10 mouse cellular contexts compared by ENCODE assay signal in the genomic region with DNA sequence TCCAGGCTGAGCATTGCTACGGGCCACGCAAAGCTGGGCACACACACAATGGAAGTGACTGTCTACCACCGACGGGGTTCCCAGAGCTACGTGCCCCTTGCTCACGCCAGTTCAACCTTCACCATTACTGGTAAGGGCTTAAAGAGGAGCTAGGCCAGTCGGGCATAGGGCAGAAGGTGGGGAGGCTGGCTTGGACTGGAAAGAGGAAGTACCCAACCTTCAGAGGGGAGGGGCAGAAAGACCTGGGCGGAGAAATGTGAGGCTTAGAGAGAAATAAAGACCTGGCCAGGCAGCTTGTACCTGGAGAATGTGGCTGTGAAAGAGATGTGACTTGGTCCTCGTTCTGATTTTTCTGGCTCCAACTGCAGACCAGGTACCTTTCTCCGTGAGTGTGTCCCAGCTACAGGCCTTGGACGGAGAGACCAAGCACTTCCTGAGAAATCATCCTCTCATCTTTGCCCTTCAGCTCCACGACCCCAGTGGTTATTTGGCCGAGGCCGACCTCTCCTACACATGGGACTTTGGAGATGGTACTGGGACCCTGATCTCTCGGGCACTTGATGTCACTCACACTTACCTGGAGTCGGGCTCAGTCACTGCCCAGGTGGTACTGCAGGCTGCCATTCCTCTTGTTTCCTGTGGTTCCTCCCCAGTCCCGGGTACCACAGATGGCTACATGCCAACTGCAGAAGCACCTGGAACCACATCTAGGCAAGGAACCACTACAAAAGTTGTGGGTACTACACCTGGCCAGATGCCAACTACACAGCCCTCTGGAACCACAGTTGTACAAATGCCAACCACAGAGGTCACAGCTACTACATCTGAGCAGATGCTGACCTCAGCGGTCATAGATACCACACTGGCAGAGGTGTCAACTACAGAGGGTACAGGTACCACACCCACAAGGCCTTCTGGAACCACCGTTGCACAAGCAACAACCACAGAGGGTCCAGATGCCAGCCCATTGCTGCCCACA. TPM values are rescaled to one million over a fixed set of nuclear protein-coding genes. Genes with fewer than 3 reads are reported as not detected.
DNase-seq lines count a peak whose midpoint lies in the region; ATAC-seq lines count a peak whose summit lies in the region.
"Had no signal": no experiment of that assay in that cellular context is flagged by ENCODE, and none has a peak within 500 bp of the region (broad histone marks: within the 10 kb centered on the region; RNA-seq: fewer than 3 reads in every experiment).

No protein-coding gene starts in this region.

- no peak overlapping the region for H3K4me2 ChIP-seq in lung, embryonic 16.5 days (ENCODE audit: low read depth, low read length)
- H3K4me2 ChIP-seq: embryonic facial prominence, embryonic 13.5 days; midbrain, embryonic 12.5 days had no signal

- H3K9me3 ChIP-seq in lung, embryonic 16.5 days (ENCODE audit: control insufficient read depth, low read length) = no peaks in the 10 kb centered on the region
- H3K9me3 ChIP-seq: embryonic facial prominence, embryonic 13.5 days; midbrain, embryonic 12.5 days had no signal

- no peaks in the 10 kb centered on the region for H3K27me3 ChIP-seq in lung, embryonic 16.5 days (ENCODE audit: control insufficient read depth, insufficient read depth, low read depth, low read length)
- H3K27me3 ChIP-seq: embryonic facial prominence, embryonic 13.5 days had no signal

- H3K4me1 ChIP-seq in lung, embryonic 16.5 days (replicated peaks; ENCODE audit: control insufficient read depth, insufficient read depth, low read length) = no peaks in the 10 kb centered on the region
- H3K4me1 ChIP-seq: embryonic facial prominence, embryonic 13.5 days; midbrain, embryonic 12.5 days had no signal

- 0 out of 2 replicates have a peak, but pooled peaks cover 2% of the 10 kb centered on the region for H3K36me3 ChIP-seq in lung, embryonic 16.5 days (ENCODE audit: control insufficient read depth, insufficient read depth, low read length)
- H3K36me3 ChIP-seq: midbrain, embryonic 12.5 days had no signal

- ATAC-seq in lung, embryonic 16.5 days (ENCODE audit: low read depth) = peak; percentile 28; the same call in 1 of the 2 replicates

- 83% methylated on average over 19 of the region's 19 CpGs for WGBS in lung, embryonic 16.5 days

- no peak overlapping the region for H3K4me3 ChIP-seq in lung, embryonic 16.5 days (ENCODE audit: low read length)
- H3K4me3 ChIP-seq: embryonic facial prominence, embryonic 13.5 days; midbrain, embryonic 12.5 days had no signal

- DNase-seq in CD4-positive helper T cell, adult 2 months (ENCODE audit: low read depth, low spot score) = peak; percentile 89
- DNase-seq in MEL-GATA-1-ER (ENCODE audit: extremely low read depth, low read depth) = peak; percentile 66
- peak; percentile 35 to 76 for DNase-seq in spleen, postnatal 4 days (ENCODE audit: low spot score in 2 of 2)
- no peak for DNase-seq in layer of hippocampus, adult 9-11 months
- no peak for DNase-seq in adipocyte (ENCODE audit: low spot score)
- no peak for DNase-seq in cerebellum, postnatal 36 days
- no peak for DNase-seq in layer of hippocampus, adult 9-10 months (ENCODE audit: low spot score)

- H3K9ac ChIP-seq in lung, embryonic 16.5 days (ENCODE audit: low read length) = no peak overlapping the region
- H3K9ac ChIP-seq: embryonic facial prominence, embryonic 13.5 days; midbrain, embryonic 12.5 days had no signal

- H3K27ac ChIP-seq in lung, embryonic 16.5 days (ENCODE audit: low read length) = no peak overlapping the region
- H3K27ac ChIP-seq: embryonic facial prominence, embryonic 13.5 days; midbrain, embryonic 12.5 days had no signal

RNA-seq across cellular contexts. Expression of a gene that starts 11.0 kb away (rescaled TPM):
- polyA plus RNA-seq in lung, embryonic 16.5 days (2015; fragmentation: Nextera tagmentation; extraction: Ambion mirVana) = 101 and 105 TPM in 2 replicates

RNA-seq across cellular contexts. Expression of a gene that starts 11.9 kb away (rescaled TPM):
- 2.1 and 2.2 TPM in 2 replicates for polyA plus RNA-seq in lung, embryonic 16.5 days (2015; fragmentation: Nextera tagmentation; extraction: Ambion mirVana)

RNA-seq across cellular contexts. Expression of a gene that starts 19.8 kb away (rescaled TPM):
- 87.9 and 90.6 TPM in 2 replicates for polyA plus RNA-seq in lung, embryonic 16.5 days (2015; fragmentation: Nextera tagmentation; extraction: Ambion mirVana)

RNA-seq across cellular contexts. Expression of a gene that starts 28.8 kb away (rescaled TPM):
- polyA plus RNA-seq in lung, embryonic 16.5 days (2015; fragmentation: Nextera tagmentation; extraction: Ambion mirVana) = 12.2 and 13.9 TPM in 2 replicates

RNA-seq across cellular contexts. Expression of a gene that starts 31.8 kb away (rescaled TPM):
- polyA plus RNA-seq in lung, embryonic 16.5 days (2015; fragmentation: Nextera tagmentation; extraction: Ambion mirVana) = 32.7 and 35.1 TPM in 2 replicates

Comparison
In these comparisons a context has a peak if more than half of its experiments do, and no peak if none do; other contexts are left out.
1. DNase-seq: peak in CD4-positive helper T cell, adult 2 months (single experiment), MEL-GATA-1-ER (single experiment) and spleen, postnatal 4 days (2 of 2); none in layer of hippocampus, adult 9-11 months (single experiment), adipocyte (single experiment), cerebellum, postnatal 36 days (0 of 2) and layer of hippocampus, adult 9-10 months (single experiment).